Mouse (Mus musculus): Measurements from ENCODE around the gene Ttc39a.
A peak's percentile ranks its signal among the peaks of the same experiment; 100 is the strongest.

Ttc39a gene

DNA sequence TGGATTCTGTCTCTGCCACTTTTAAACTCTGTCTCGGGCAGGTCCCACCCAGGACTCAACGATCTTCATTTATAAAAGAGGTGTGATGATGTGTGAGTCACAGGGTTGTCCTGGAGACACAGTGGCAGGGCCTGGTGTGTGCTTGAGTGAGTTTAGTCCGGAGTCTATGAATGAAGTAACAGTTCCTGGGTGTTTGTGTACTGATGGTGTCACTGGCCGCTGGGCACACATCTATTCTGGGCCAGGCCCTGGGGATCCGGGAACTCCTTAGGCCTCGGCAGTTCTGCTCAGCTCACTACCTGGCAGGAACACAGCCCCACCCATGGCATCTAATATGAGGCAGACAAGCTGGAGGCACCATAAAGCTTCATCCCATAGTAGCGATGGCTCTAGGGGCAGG lies 15.2 kb downstream of the Ttc39a start:
- DNase-seq = no peak

- no peak for DNase-seq
Observed at GRCm38 (mm10) chr4:109422436-109422835, 16.0 kb downstream of the Ttc39a start.

DNA sequence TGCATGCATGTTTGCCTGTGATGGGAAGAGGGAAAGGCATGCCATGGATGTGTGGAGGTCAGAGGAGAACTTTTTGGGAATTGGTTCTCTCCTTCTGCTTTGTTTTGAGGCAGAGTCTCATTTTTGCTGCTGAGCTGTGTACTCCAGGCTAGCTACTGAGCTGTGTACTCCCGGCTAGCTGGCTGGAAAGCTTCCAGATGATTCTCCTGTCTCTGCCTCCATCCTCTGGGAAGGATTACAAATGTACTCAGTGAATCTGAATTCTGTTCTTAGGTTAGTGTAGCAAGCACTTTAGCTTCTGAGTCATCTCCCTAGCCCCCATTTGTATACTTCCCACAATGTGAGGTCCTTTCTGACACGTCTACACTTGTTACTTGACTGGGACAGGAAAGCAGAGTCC lies 17.0 kb downstream of the Ttc39a start:
- no peak for DNase-seq

DNA sequence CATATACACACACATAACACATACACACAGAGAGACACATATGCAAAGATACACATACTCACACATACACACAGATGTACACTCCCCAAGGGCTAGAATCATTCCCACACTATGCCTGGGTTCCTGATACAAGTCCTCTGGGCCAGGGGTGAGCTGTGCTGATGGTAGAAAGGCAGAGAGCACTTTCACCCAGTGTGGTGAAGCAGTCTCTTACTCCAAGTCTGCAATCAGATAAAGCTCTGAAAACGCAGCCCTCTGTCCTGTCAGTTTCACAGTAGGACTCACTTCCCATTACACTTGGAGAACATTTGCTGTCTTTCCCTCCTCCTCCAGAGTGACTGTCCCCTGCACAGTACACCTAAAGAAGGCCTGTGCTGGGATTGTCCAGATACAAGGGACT lies 20.6 kb downstream of the Ttc39a start:
- no peak for DNase-seq

- no peak for DNase-seq
Observed at GRCm38 (mm10) chr4:109430250-109430649, 23.8 kb downstream of the Ttc39a start.

DNA sequence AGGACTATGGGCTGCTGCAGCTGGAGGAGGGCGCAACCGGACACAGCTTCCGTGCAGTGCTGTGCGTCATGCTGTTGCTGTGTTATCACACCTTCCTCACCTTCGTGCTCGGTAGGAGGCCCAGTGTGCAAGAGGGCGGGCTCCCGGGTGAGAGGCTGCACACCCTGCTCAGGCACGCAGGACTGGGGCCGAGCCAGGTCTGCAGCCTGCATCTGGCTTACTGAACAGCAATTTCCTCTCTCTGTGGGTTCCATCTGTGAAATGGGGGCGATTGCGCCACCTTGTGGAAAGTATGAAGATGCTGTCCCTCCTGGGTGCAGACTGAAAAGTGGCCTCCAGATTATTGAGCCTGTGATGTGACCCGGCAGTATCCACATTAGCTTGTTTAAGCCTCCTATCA lies 24.4 kb downstream of the Ttc39a start:
- peak; percentile 70 to 80 for DNase-seq

GRCm38 (mm10) chr4:109432668-109433375 lies 26.4 kb downstream of the Ttc39a start:
- DNase-seq = no peak

GRCm38 (mm10) chr4:109433641-109434040 lies 27.2 kb downstream of the Ttc39a start:
- peak; percentile 48 to 65 for DNase-seq

DNA sequence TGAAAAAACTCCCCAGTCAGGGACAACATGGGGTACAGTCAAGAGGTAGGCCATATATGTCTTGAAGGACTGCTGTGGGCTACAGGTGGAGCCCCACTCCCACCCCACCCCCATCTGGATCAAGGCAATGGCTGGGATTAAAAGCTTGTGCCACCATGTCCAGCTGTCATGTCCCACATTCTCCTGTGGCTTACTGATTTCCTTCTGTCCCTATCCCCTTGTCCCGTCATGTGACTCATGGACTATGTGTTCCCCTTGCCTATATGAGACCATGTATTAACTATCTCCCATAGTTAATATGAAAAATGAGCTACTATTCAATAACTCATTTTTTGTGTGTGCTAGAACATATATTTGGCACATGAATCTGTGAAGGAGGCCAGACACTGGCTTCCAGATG lies 27.8 kb downstream of the Ttc39a start:
- DNase-seq = no peak

DNA sequence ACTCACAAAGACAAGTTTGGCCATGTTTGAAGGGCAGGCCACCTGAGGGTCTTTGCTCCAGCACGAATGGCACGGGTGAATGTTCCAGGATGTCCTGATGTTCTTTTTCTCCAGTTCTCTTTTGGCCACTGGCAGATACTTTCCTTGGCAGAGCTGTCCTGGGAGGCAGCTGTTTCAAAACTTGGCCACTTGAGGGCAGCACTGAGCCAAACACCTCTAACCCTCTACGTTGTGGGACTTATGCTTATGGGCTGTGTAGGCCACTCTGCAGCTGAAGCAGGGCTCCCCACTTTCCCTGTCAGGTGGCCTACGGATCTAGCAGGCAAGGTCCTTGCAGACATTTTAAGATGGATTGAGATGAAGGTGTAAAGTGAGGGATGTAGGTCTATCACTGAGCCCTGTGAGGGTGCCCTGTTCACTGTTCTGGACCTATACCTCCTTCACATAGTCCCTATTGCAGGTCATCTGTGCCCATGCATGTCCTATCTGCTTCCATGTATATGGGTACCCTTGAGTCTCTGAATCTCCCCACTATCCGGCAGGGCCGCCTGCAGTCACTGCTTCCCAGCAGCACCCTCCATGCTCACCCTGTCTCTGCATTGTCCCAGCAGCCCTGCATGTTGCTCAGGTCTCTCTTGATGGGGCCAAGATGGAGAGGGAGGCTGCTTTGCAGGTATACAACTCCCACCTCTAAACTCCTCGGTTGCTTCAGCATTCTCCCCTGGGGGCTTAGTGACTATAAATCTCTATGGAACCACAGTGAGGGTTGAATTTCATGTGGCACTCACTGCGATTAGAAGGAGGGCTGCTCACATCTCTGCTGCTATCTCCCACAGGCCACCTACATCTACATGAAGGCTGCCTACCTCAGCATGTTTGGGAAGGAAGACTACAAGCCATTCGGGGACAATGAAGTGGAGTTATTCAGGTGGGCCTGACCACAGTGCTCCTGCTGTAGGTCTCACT lies 31.8 kb downstream of the Ttc39a start:
- DNase-seq = peak; percentile 74 to 81

- DNase-seq = no peak
Observed at GRCm38 (mm10) chr4:109439101-109439500, 32.7 kb downstream of the Ttc39a start.

DNA sequence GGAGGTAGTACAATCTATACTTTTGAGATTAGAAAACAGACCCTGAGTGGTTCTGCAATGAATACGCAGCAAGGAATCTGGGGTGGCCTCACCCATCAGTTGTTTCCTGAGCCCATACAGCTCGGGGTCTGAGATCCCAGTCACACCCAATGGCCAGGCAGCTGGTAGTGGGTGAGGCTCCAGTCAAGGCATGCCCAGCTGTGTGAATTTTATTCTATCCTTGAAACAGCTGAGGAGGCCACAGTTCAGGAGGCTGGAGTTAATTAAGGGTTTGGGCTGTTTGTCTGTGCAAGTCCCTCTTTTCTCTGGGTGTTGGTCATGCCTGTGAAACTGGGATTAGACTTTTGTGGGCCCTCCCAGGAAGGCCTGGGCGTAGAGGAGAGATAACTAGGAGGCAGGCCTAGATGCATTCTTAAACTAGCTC lies 33.4 kb downstream of the Ttc39a start:
- no peak for DNase-seq

DNA sequence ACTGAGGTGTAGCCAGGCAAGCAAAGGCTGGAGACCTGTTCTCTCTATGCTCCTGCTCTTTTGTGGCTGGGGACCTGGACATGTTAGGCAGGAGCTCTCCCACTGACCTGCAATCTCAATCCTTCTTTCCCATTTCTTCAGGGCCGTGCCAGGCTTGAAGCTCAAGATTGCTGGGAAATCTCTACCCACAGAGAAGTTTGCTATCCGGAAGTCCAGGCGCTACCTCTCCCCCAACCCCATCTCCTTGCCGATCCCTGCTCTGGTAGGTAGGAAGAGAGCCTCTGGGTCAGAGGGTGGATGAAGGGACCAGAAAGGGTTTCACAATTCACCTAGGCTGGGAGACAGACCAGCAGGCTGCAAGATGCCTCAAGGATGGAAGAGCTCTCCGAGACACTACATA lies 34.0 kb downstream of the Ttc39a start:
- no peak for DNase-seq

DNA sequence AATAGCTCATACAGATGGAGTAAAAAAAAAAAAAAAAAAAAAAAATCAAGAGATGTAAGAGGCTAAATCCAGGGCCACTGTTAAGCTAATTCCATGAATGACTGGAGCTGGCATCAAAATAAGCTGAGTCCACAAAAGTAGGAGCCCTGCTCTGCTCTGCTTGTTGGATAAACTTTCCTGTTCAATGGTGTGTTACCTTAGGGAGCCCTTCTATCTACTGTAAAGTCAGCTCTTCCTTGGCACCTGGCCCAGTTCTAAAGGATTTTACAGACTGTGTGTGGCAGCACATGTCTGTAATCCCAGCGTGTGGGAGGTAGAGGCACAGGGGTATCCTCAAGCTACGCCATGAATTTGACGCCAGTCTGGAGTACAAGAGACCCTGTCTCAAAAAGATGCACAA lies 34.6 kb downstream of the Ttc39a start:
- no peak for DNase-seq

DNA sequence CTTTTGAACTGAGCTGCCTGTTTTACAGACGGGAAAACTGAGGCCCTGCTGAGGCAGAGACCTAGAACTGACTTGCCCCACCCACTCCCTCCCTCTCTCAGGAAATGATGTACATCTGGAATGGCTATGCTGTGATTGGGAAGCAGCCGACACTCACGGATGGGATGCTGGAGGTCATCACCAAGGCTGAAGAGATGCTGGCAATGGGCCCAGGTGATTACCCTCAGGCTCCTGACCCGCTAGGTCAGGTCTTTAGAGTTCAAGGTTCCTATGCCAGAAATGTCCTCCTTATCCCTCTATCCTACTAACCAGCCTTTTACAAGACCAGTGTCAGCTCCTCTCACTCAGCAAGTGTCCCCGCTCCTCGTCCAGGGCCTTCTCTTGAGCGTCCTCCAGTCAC lies 35.7 kb downstream of the Ttc39a start:
- no peak for DNase-seq

DNA sequence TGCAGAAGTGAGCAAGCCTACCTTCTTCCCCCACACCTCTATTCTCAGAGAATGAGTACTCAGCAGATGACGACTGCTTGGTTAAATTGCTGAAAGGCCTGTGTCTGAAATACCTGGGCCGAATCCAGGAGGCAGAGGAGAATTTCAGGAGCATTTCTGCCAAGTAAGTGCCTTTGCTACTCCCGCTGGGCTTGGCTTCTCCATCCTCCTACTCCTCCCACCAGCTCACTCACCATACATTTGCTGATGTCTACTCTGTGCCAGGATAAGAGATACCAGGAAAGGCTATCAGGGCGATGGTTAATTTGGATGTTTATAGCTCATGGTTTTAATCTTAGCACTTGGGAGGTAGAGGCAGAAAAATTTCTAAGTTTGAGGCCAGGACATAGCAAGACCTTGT lies 36.2 kb downstream of the Ttc39a start:
- no peak for DNase-seq

DNA sequence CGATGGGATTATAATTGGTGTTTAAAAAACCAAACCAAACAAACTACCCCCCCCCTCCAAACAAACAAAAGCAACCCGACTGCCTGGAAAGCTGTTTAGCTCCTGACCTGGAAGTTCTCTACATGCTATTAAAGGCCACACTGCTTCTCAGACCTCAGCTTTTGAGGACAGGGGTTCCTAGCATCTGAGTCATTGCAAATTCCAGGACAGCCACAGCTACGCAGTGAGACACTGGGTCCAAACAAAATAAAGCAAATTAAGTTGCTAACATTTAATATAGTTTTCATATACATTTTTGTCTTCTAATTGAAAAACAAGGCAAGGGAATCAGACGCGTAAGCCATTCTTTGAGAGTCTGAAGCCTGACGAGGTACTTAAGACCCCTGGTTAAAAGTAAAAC lies 38.0 kb downstream of the Ttc39a start:
- DNase-seq = no peak

GRCm38 (mm10) chr4:109444951-109445350 lies 38.5 kb downstream of the Ttc39a start:
- DNase-seq = no peak

DNA sequence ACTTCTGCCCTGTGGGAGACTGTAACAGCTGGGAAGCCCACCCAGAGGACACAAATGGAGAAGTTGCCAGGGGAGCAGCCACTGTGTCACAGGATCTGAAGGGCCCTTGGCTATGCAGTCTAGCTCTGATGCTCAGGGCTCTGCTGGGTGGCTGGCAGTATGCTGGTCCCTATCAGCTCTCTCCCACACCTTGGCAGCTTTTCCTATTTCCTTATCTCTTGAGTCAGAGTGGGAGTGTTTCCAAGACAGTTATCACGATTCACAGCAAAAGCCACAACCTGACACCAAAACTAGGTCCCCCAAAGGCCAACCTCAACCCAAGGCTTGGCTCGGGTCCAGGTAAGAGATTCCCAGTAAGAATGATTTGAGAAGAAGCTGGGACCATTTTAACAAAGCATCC lies 39.0 kb downstream of the Ttc39a start:
- DNase-seq = no peak

DNA sequence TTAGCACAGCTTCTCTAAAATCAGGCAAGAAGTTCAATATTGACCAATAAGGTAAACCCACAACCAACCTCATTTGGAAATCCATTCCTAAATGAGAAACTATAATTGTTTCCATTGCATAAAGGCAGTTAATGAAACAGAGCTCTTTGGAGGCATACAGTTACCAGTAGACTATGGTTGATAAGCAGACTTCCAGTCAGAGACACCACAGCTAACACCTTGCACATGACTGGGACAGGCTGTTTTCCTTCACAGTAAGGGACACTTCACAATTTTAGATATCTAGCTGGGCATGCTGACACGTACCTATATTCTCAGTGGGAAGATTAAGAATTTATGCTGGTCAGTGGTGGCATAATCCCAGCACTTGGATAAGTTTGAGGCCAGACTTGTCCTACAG lies 39.5 kb downstream of the Ttc39a start:
- DNase-seq = no peak

- no peak for DNase-seq
Observed at GRCm38 (mm10) chr4:109448531-109448930, 42.1 kb downstream of the Ttc39a start.

DNA sequence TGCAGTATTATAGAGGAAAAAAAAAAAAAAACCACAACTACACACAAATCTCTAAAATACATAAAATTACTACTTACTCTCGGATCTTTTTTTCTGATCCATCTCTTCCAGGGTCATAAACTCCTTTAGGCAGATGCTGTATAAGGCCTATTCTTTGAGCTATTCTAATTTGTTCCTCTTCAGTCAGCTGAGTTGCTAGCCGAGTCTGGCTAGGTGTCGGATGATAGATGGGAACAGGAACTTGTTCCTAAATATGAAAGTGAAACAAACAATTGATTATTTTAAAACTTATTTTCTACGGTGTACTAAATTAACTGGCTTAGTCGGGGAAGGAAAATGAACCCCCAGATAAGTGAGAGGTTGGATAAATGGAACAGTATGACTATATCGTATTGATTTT lies 50.4 kb downstream of the Ttc39a start:
- no peak for DNase-seq

DNA sequence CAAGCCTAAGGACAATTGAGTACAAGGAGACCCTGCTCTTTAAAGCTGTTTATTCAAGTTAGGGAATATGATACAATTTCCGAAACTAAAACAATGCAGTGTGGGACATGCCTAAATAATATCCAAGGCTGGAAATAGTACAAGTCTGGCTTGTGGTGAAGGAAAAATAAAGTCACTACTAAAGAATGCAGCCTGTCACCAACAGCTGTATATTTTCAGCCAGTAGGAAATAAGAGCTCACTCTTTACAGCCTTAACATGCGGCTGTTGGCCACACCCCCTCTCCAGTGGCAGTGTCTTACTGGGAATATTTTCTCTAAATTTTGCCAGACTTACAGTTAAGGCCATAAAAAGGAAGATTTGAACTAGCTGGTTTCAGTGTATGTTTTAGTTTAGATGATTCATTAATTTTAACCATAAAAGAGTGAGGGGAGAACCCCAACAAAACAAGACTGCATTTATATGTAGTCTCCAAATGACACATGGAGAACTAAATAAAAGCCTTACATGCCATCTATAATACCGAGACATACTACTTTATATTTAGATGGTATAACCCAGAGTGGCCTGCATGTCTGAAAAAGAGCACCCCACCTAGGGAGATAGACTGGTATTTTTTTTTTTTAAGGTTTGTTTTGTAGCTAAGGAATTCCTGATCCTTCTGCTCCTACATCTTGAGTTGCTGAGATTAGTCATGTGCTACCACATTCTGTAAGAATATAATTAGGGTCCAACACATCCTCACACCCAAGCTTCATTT lies 54.2 kb downstream of the Ttc39a start:
- peak; percentile 64 to 84 for DNase-seq
